Mouse (Mus musculus): ENCODE data around the gene Stim1. TPM values are rescaled to one million over a fixed set of nuclear protein-coding genes. Genes with fewer than 3 reads are reported as not detected.
"Not testable (repeated sequence)": the region's sequence is repeated elsewhere in the genome, so short reads cannot be mapped to it uniquely, and the experiment has no call there.

The Stim1 gene
- total RNA-seq, 2 experiments from 2014 or later, result 61.3 to 66.8 TPM

DNA sequence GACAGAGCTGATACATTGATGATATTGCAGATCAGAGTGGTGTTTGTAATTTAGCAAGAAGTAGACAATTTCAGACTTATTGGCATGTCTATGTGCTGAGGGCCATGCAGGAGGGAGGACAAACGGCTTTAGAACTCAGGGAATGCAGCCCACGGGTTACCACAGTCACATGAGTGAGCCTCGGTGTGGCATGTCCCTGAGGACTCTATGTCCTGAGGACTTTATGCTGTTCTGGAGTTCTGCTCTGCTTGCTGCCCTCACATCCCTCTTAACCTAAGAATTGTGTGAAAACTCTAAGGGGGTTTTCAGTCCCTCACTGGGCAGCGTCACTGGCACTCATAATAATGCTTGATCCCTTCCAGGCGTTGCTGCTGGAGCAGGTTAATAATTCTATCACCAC lies 205.1 kb downstream of the Stim1 start:
- DNase-seq (ENCODE audit: low spot score in 2 of 2), result no peak
- no peak for TF ChIP-seq CTCF (conservative IDR thresholded peaks at IDR 0.05)
- H3K27ac ChIP-seq, result no peak overlapping the region
- no peak overlapping the region for H3K4me3 ChIP-seq

DNA sequence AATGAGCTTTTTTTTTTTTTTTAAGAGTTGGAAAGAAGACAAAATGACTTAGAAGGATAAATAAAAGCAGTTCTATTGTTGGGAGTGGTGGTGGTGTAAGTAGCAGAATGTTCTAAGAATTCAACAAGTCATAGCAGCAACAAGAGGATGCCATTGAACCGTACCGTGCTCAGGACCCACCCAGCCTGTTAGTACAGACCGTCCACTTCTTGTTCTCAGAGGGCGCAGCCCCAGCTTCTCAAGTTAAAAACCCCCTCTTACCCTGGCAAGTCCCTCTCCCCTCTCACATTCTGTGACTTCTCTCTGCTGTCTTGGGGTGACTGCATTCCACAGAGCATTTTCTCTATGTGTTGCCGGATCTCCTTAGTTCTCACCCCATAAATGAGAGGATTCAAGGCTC lies 209.0 kb downstream of the Stim1 start:
- Histone ChIP-seq H3K4me3 (no peak overlapping the region), H3K27ac (no peak overlapping the region)
- no peak for TF ChIP-seq CTCF (conservative IDR thresholded peaks at IDR 0.05)
- DNase-seq (ENCODE audit: low spot score in 2 of 2), result no peak

DNA sequence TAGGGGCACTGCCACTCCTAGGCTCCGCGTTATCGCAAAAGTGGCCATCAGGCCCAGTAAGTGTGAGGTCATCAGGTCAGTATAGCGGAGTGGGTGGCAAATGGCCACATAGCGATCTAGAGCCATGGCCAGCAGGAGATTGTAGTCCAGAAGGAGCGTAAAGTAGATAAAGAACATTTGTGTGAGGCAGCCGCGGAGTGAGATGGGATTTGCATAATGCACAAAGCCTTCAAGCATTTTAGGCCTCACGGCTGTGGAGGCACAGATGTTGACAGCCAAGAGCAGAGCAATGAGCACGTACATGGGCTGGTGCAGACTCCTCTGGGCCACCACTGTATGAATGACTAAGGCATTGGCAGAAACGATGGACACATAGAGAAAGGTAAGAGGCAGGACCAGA lies 209.8 kb downstream of the Stim1 start:
- no peak for DNase-seq (ENCODE audit: low spot score in 2 of 2)
- TF ChIP-seq CTCF (conservative IDR thresholded peaks at IDR 0.05), result no peak
- H3K4me3 ChIP-seq, result no peak overlapping the region
- no peak overlapping the region for H3K27ac ChIP-seq

DNA sequence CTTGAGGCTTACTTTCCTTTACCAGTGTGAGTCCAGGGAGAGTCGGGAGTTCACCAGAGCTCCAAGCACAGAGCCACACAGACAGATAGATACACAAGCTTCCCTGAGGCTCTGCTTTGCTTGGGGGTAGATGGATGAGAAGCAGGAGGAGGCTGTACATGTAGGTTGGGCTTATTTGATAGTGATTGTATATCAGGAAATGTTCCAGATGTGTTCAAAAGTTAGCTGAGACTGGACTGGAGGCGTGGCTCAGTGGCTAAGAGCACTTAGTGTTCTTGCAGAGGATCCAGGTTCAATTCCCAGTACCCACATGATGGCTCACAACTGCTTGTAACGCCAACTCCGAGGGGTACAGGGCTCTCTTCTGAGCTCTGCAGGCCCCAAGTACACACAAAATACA lies 210.8 kb downstream of the Stim1 start:
- DNase-seq (ENCODE audit: low spot score in 2 of 2), result no peak

DNA sequence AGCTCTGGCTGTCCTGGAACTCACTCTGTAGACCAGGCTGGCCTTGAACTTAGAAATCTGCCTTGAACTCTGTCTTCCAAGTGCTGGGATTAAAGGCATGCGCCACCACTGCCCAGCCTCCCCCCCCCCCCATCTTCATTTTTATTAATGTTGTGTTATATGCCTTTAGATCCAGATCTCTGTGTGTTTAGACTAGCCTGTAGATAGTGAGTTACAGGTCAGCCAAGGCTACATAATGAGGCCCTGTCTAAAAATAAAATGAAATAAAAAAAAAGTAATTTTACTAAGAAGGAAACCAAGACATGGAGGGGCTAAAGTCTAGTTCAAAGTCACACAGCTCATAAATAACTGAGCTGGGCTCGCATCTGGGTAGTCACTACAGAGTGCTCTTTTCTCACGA lies 211.3 kb downstream of the Stim1 start:
- Histone ChIP-seq H3K27ac (no peak overlapping the region), H3K4me3 (no peak overlapping the region)
- DNase-seq (ENCODE audit: low spot score in 2 of 2), result no peak
- TF ChIP-seq CTCF (conservative IDR thresholded peaks at IDR 0.05), result no peak

More for the DNA sequence above, 210.8 kb downstream of the Stim1 start:
- no peak overlapping the region for H3K4me3 ChIP-seq
- no peak for TF ChIP-seq CTCF (conservative IDR thresholded peaks at IDR 0.05)
- no peak overlapping the region for H3K27ac ChIP-seq

DNA sequence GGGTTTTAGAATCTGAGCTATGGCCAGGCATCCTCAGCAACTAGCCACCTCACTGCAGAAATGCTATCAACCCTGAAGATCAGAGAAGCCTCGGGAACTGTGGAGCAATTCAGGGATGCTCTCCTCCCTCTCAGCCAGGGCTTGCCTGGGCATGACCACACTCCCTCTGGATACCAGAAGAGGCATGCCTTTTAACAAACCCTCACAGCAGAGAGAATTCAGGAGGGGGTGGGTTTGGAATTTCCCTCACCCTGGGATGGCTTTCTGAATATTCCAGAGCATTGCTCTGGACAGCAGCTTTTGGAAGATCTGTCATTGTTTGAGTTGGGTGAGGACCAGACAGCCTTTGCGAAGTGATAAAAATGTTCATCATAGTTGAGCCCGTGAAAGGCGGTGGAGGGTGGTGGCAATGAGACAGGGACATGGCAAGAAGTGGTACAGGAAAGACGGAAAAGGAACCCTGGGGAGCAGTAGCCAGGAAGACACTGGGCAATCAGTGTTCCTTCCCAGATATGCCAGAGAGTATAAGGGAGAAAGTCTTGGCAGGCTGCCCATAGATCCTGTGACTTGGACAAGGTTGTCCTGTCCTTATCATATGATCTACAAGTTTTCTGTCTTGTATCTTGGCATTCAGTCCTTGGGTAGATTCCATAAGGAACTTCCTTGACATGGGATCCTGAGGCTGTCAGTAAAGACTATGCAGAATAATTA lies 211.9 kb downstream of the Stim1 start:
- no peak for TF ChIP-seq CTCF (conservative IDR thresholded peaks at IDR 0.05)
- no peak overlapping the region for H3K4me3 ChIP-seq
- no peak for DNase-seq (ENCODE audit: low spot score in 2 of 2)
- H3K27ac ChIP-seq, result no peak overlapping the region

DNA sequence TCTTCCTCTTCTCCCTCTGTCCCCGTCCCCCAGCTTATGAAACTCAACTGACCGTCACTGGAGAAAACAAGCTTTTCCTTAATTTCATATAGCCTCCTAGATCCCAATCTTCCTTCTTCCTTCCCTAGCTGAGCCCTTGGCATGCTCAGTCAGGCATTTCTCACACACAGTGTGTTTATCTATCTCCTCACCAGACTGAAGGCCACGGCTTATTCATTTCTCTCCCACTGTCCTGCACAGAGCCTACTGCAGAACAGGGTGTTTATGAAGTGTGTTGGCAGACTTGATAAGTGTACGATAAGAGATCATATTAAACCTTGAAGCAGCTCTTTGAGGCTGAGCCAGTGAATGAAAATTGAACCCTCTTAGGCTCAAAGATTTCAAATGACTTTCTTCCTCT lies 213.2 kb downstream of the Stim1 start:
- no peak for TF ChIP-seq CTCF (conservative IDR thresholded peaks at IDR 0.05)
- H3K4me3 ChIP-seq, result no peak overlapping the region
- H3K27ac ChIP-seq, result no peak overlapping the region
- DNase-seq (ENCODE audit: low spot score in 2 of 2), result no peak

DNA sequence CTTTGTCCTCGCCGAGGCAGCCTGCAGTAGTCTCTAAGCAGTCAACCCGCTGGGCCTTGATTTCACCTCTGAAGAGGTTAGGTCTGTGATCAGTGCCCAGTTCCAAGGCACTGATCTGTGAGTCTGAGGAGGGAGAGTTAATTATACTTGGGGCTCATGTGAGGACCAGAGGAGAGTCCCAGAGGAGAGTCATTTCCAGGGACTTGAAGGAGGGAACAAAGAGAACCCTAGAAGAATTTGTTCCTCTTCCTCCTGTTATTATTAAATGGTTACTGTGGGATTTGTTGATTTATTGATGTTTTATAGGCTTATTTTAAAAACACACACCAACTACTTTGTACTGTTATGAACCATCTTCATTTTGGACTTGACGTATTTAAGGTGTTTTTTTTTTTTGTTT lies 214.0 kb downstream of the Stim1 start, which contains the start of gene Olfr543:
TSS of gene Olfr543 (minus strand) at position 101 of the 400 bp plus-strand sequence.
- Histone ChIP-seq H3K27ac (no peak within 1 kb of the TSS), H3K4me3 (no peak within 1 kb of the TSS)
- DNase-seq (ENCODE audit: low spot score in 2 of 2), result no peak
- no peak for TF ChIP-seq CTCF (conservative IDR thresholded peaks at IDR 0.05)

DNA sequence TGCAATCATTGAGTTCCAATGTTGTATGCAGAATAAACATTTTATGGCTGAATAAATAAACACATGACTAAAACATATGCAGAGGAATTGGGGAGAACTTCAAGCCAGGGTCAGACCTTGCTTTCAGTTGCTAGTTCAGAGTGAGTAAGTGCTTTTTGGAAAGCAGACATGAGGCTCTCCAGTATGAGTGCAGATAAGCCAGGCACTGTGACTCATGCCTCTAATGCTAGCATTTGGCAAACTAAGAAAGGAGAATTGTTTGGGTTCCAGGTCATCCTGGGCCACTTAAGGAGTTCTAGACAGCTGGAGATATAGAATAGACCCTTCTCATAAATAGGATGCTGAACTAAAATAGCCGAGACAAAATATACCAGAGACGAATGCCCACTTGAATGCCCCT lies 216.1 kb downstream of the Stim1 start:
- no peak for DNase-seq (ENCODE audit: low spot score in 2 of 2)
- no peak overlapping the region for H3K4me3 ChIP-seq
- no peak overlapping the region for H3K27ac ChIP-seq
- no peak for TF ChIP-seq CTCF (conservative IDR thresholded peaks at IDR 0.05)

DNA sequence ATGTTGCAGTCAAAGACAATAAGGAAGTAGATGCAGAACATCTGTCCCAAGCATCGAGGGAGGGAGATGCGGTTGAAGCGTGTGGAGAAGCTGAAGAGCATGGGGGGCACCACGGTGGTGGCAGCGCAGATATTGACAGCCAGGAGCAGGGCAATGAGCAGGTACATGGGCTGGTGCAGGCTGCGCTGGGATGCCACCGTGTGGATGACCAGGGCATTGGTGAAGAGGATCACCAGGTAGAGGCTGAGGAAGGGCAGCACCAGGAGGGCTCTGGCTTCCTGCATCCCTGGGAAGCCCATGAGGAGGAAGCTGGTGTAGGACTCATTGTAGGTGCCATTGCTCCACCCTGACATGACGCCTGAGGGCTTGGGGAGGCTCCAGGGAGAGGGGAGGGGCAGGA lies 217.2 kb downstream of the Stim1 start:
- DNase-seq (ENCODE audit: low spot score in 2 of 2); H3K27ac ChIP-seq; H3K4me3 ChIP-seq: not testable (repeated sequence)

DNA sequence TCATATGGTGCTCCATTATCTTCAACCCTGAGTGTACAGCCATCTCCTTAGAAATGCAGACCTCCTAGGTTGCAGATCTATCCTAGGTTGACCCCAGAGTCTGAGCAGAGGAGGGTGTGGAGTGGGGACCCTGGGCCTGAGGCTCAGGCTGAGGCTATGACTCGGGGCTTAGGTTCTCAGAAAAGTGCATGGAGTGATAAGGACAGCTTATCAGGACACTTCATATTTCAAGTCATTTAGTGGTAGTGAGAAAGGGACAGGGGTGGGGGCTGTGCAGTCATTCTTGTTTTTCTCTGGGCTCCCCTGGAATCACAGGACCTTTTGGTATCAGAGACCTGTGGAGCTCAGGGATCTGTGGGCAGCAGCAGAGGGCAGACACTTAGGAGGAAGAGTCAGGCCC lies 218.5 kb downstream of the Stim1 start:
- no peak for DNase-seq (ENCODE audit: low spot score in 2 of 2)
- TF ChIP-seq CTCF (conservative IDR thresholded peaks at IDR 0.05), result no peak

More for the DNA sequence above, 218.5 kb downstream of the Stim1 start:
- no peak overlapping the region for H3K4me3 ChIP-seq
- no peak overlapping the region for H3K27ac ChIP-seq

Other genes with a start within 250 kb of the Stim1 start
- 10 to 100 TPM in 1 of 2 experiments, 1 to 10 TPM in 1; 7.5 to 11.6 TPM for gene Il18bp, start 249.1 kb upstream of the Stim1 start, total RNA-seq (2021)
- 10 to 100 TPM; 44.3 to 47.4 TPM for gene Rnf121, start 202.3 kb upstream of the Stim1 start, total RNA-seq (2021)
- gene Xndc1, start 202.3 kb upstream of the Stim1 start, total RNA-seq (2021), result 10 to 100 TPM; 29.2 to 33.7 TPM
- 1 to 10 TPM; 2.3 to 2.9 TPM for gene Xntrpc, start 202.1 kb upstream of the Stim1 start, total RNA-seq (2021)
- gene Trpc2, start 184.7 kb upstream of the Stim1 start, total RNA-seq (2021), result 1 to 10 TPM; 1.1 to 2.4 TPM
- not detected for gene Art1, start 166.1 kb upstream of the Stim1 start, total RNA-seq (2021)
- gene Art5, start 158.3 kb upstream of the Stim1 start, total RNA-seq (2021), result not detected
- gene Chrna10, start 151.0 kb upstream of the Stim1 start, total RNA-seq (2021), result under 1 TPM; 0.15 to 0.54 TPM
- 10 to 100 TPM; 40.7 to 45.0 TPM for gene Nup98, start 57.6 kb upstream of the Stim1 start, total RNA-seq (2021)
- gene Pgap2, start 57.6 kb upstream of the Stim1 start, total RNA-seq (2021), result 10 to 100 TPM; 24.3 to 30.6 TPM
- 10 to 100 TPM; 23.4 to 23.9 TPM for gene Rhog, start 11.8 kb upstream of the Stim1 start, total RNA-seq (2021)
- 10 to 100 TPM; 10.8 to 13.0 TPM for gene Rrm1, start 173.9 kb downstream of the Stim1 start, total RNA-seq (2021)
- not detected for gene Olfr543, start 213.9 kb downstream of the Stim1 start, total RNA-seq (2021)
- not detected for gene Olfr544, start 220.5 kb downstream of the Stim1 start, total RNA-seq (2021)
- not detected for gene Olfr545, start 231.8 kb downstream of the Stim1 start, total RNA-seq (2021)

All from layer of hippocampus, adult 2 months (tissue).